Mouse (Mus musculus): ENCODE measurements around the gene 4930512M02Rik.

DNA sequence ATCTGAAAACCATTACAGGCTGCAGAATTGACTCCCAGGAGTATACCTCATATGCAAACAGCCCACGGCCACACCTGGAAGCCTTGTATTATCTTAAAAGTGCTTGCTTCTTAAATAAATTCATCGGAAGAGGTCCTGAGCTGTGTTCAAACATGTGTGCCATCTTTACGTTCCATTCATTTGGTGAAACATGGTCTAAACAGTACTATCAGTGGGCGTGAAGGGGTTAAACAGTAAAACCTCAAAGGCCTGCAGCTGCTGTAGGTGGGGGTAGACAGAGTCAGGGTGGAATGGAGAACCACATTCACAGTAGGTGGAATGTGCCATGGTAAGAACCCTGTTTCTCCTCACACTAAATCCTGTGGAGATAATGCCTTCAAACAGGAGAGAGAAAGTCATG is 33.0 kb upstream of the 4930512M02Rik start:
- TF ChIP-seq POLR2A (IDR thresholded peaks at IDR 0.05; ENCODE audit: low read depth, low read length) (no peak), CTCF (conservative IDR thresholded peaks at IDR 0.05; ENCODE audit: insufficient read depth, insufficient read length, low read depth, low read length) (no peak)

All from kidney, adult 2 months (tissue).